Mouse (Mus musculus): Measurements from ENCODE around the gene Adat3. TPM values are rescaled to one million over a fixed set of nuclear protein-coding genes. Genes with fewer than 3 reads are reported as not detected.
A peak's percentile ranks its signal among the peaks of the same experiment; 100 is the strongest.

The Adat3 gene
- polyA plus RNA-seq, 1 experiment = 3.2 TPM

DNA sequence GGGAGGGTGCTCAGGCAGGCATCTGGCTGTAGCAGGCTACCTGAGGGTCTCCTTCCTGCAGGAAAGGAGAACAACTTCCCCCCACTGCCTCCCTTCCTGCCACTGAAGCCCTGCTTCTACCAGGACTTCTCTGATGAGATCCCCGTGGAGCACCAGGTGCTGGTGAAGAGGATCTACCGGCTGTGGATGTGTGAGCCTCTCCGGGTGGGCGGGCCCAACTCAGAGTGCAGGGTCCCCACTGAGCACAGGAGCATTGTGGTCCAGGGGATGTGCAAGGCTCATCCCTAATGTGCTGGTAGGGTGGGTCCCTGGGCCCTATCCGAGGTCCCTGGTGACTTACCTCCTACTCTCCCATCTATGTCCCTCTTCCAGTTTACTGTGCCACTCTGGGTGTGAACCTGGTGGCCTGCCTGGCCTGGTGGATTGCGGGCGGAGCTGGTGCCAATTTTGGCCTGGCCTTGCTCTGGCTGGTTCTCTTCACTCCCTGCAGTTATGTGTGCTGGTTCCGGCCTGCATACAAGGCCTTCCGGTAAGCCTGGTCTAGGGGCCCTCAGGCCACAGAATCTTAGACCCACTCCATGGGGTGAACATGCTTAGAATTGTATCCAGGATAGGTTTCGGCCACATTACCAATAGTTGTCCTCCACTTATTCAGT lies 6.7 kb downstream of the Adat3 start:
- peaks cover 9% of the 10 kb centered on the region; the same call in 1 of the 2 replicates for H3K4me1 ChIP-seq (ENCODE audit: control insufficient read depth, insufficient read depth, low read length)

DNA sequence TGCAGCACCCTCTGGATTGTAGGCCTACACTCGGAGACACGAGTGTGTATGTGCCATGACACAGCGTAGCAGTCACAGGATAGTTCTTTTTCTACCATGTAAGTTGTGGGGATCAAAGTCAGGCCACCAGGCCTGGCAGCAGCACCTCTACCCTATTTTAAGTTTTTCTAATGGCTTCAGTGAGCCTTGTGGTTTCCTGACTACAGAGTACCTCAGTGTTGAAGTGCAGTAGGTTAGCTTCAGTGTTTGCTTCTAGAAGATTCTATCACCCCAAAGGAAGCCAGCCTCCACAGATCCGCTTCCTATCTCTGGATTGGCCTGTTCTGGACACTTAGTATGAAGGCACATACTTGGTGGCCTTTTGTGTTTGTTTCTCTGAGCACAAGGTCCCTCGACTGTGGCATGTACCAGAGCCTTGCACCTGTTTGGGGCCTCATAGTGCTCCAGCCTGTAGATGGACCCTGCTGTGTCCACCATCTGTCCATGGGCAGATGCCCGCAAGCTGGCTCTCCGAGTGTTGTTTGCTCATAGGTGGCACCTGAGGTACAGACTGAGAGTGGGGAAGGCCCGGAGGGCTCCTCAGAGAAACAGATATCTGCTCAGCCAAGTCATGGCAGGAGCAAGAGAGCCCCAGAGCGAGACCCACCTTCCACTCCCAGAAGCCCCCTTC lies 7.6 kb downstream of the Adat3 start:
- no peak overlapping the region for H3K4me3 ChIP-seq (replicated peaks; ENCODE audit: control insufficient read depth, low read depth, low read length)
- WGBS = 67% methylated on average over 9 of the region's 9 CpGs
- H3K4me1 ChIP-seq (ENCODE audit: control insufficient read depth, insufficient read depth, low read length) = peaks cover 7% of the 10 kb centered on the region; the same call in 1 of the 2 replicates
- H3K27ac ChIP-seq (ENCODE audit: control insufficient read depth, insufficient read depth, low read depth, low read length, poor library complexity) = no peak overlapping the region
- no peak for TF ChIP-seq POLR2A (IDR thresholded peaks at IDR 0.05; ENCODE audit: borderline replicate concordance, control insufficient read depth, low read depth, low read length)
- no peak for TF ChIP-seq CTCF (IDR thresholded peaks at IDR 0.05; ENCODE audit: control insufficient read depth, insufficient read depth, low read length)

More for the DNA sequence above, 6.7 kb downstream of the Adat3 start:
- Histone ChIP-seq H3K4me3 (replicated peaks; ENCODE audit: control insufficient read depth, low read depth, low read length) (no peak overlapping the region), H3K27ac (ENCODE audit: control insufficient read depth, insufficient read depth, low read depth, low read length, poor library complexity) (no peak overlapping the region; the same call in 1 of the 2 replicates)
- TF ChIP-seq CTCF (IDR thresholded peaks at IDR 0.05; ENCODE audit: control insufficient read depth, insufficient read depth, low read length) = no peak
- TF ChIP-seq POLR2A (IDR thresholded peaks at IDR 0.05; ENCODE audit: borderline replicate concordance, control insufficient read depth, low read depth, low read length) = no peak
- 78% methylated on average over 10 of the region's 10 CpGs for WGBS

DNA sequence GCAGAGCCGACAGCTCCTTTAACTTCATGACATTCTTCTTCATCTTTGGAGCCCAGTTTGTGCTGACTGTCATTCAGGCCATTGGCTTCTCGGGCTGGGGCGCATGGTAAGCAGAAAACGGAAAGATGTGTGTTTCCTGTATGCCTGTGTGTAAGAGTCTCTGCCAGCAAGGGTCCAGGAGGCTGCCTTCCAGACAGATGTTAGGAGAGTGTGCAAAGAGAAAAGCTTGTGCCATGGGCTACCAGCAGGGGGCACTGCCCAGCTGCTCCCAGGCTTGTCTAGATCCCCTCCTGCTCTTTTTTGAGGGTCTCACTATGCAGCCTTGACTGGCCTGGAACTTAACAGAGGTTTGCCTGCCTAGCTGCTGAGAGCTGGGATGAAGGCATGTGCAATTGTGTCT lies 8.3 kb downstream of the Adat3 start:
- H3K27ac ChIP-seq (ENCODE audit: control insufficient read depth, insufficient read depth, low read depth, low read length, poor library complexity) = no peak overlapping the region
- WGBS = 24% methylated on average over 4 of the region's 4 CpGs
- TF ChIP-seq CTCF (IDR thresholded peaks at IDR 0.05; ENCODE audit: control insufficient read depth, insufficient read depth, low read length) = peak; percentile 84
- no peak for TF ChIP-seq POLR2A (IDR thresholded peaks at IDR 0.05; ENCODE audit: borderline replicate concordance, control insufficient read depth, low read depth, low read length)
- no peak overlapping the region for H3K4me3 ChIP-seq (replicated peaks; ENCODE audit: control insufficient read depth, low read depth, low read length)
- H3K4me1 ChIP-seq (ENCODE audit: control insufficient read depth, insufficient read depth, low read length) = peaks cover 7% of the 10 kb centered on the region; the same call in 1 of the 2 replicates

DNA sequence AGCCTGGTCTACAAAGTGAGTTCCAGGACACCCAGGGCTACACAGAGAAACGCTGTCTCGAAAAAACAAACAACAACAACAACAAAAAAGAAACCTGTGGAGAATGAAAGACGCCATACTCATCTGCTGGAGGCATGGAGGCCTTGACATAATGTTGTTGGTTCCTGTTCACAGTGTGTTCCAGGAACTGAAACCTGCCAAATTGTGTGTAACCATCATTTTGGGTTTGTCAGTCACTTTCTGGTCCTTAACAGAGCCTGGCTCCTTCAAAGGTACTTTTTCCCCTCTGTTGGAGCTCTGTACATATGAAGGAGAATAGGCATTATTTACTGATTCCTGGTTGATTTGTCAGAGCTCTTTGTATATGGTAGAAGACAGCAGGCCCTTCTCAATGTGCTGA lies 9.2 kb downstream of the Adat3 start:
- Histone ChIP-seq H3K4me1 (ENCODE audit: control insufficient read depth, insufficient read depth, low read length) (peaks cover 7% of the 10 kb centered on the region; the same call in 1 of the 2 replicates), H3K27ac (ENCODE audit: control insufficient read depth, insufficient read depth, low read depth, low read length, poor library complexity) (peak overlapping the region; percentile 16; the same call in 1 of the 2 replicates), H3K4me3 (replicated peaks; ENCODE audit: control insufficient read depth, low read depth, low read length) (no peak overlapping the region)
- 85% methylated on average over 3 of the region's 3 CpGs for WGBS
- TF ChIP-seq POLR2A (IDR thresholded peaks at IDR 0.05; ENCODE audit: borderline replicate concordance, control insufficient read depth, low read depth, low read length) (no peak), CTCF (IDR thresholded peaks at IDR 0.05; ENCODE audit: control insufficient read depth, insufficient read depth, low read length) (no peak)

DNA sequence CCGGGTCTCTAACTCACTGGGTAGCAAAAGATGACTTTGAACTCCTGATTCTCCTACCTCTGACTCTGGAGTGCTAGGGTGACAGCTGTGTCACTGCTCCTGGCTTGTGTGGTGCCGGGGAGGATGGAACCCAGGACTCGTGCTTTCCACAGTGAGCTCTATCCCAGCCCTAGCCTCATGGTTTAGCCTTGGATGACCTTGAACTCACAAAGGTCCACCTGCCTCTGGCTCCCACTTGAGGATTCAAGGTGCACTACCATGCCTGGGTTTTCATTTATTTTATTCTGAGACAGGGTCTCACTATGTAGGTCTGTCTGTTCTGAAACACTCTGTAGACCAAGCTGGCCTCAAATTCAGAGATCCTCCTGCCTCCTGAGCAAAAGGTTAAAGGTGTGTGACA lies 11.1 kb downstream of the Adat3 start:
- Histone ChIP-seq H3K4me1 (ENCODE audit: control insufficient read depth, insufficient read depth, low read length) (peaks cover 7% of the 10 kb centered on the region; the same call in 1 of the 2 replicates), H3K27ac (ENCODE audit: control insufficient read depth, insufficient read depth, low read depth, low read length, poor library complexity) (no peak overlapping the region), H3K4me3 (replicated peaks; ENCODE audit: control insufficient read depth, low read depth, low read length) (no peak overlapping the region)
- TF ChIP-seq POLR2A (IDR thresholded peaks at IDR 0.05; ENCODE audit: borderline replicate concordance, control insufficient read depth, low read depth, low read length) (no peak), CTCF (IDR thresholded peaks at IDR 0.05; ENCODE audit: control insufficient read depth, insufficient read depth, low read length) (no peak)
- 91% methylated on average over 3 of the region's 3 CpGs for WGBS

DNA sequence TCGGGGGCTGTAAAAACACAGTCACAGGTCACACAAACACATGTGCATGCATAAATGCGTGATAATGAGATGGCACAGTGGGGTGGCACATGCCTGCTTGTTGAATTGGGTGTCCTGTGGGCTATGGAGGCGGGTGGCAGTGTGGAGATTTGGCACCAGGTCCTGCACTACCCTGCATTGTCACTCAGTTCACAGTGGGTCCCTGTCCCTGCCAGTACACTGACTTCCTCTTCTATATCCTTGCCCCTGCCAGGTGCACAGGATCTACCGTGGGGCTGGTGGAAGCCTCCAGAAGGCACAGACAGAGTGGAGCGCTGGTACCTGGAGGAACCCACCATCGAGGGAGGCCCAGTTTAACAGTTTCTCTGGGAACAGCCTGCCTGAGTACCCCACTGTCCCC lies 11.7 kb downstream of the Adat3 start:
- WGBS = 57% methylated on average over 6 of the region's 6 CpGs
- H3K4me3 ChIP-seq (replicated peaks; ENCODE audit: control insufficient read depth, low read depth, low read length) = no peak overlapping the region
- peaks cover 7% of the 10 kb centered on the region; the same call in 1 of the 2 replicates for H3K4me1 ChIP-seq (ENCODE audit: control insufficient read depth, insufficient read depth, low read length)
- no peak for TF ChIP-seq CTCF (IDR thresholded peaks at IDR 0.05; ENCODE audit: control insufficient read depth, insufficient read depth, low read length)
- TF ChIP-seq POLR2A (IDR thresholded peaks at IDR 0.05; ENCODE audit: borderline replicate concordance, control insufficient read depth, low read depth, low read length) = no peak
- no peak overlapping the region for H3K27ac ChIP-seq (ENCODE audit: control insufficient read depth, insufficient read depth, low read depth, low read length, poor library complexity)

DNA sequence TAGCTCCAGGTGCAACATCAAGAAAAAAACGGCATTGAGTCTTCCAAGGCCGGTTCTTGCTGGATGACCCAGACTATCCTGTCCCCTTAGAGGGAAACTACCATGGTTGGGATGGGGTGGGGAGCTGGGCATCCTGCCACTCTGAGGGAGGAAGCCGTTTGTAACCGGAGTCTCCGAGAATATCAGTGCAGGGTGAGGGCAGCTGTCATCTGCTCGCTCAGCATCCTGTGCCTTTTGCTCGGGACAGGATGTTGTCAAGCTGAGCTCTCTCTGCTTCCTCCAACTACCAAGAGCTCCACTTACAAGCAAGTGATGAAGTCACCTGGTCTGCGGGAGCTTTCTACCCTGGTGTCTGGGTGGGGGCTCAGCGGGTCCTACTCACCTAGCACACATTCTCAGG lies 15.5 kb downstream of the Adat3 start:
- WGBS = 11% methylated on average over 9 of the region's 9 CpGs
- Histone ChIP-seq H3K4me3 (replicated peaks; ENCODE audit: control insufficient read depth, low read depth, low read length) (no peak overlapping the region), H3K4me1 (ENCODE audit: control insufficient read depth, insufficient read depth, low read length) (no peaks in the 10 kb centered on the region; the same call in 1 of the 2 replicates), H3K27ac (ENCODE audit: control insufficient read depth, insufficient read depth, low read depth, low read length, poor library complexity) (peak overlapping the region; percentile 42; the same call in 1 of the 2 replicates)
- TF ChIP-seq CTCF (IDR thresholded peaks at IDR 0.05; ENCODE audit: control insufficient read depth, insufficient read depth, low read length) = no peak
- no peak for TF ChIP-seq POLR2A (IDR thresholded peaks at IDR 0.05; ENCODE audit: borderline replicate concordance, control insufficient read depth, low read depth, low read length)

DNA sequence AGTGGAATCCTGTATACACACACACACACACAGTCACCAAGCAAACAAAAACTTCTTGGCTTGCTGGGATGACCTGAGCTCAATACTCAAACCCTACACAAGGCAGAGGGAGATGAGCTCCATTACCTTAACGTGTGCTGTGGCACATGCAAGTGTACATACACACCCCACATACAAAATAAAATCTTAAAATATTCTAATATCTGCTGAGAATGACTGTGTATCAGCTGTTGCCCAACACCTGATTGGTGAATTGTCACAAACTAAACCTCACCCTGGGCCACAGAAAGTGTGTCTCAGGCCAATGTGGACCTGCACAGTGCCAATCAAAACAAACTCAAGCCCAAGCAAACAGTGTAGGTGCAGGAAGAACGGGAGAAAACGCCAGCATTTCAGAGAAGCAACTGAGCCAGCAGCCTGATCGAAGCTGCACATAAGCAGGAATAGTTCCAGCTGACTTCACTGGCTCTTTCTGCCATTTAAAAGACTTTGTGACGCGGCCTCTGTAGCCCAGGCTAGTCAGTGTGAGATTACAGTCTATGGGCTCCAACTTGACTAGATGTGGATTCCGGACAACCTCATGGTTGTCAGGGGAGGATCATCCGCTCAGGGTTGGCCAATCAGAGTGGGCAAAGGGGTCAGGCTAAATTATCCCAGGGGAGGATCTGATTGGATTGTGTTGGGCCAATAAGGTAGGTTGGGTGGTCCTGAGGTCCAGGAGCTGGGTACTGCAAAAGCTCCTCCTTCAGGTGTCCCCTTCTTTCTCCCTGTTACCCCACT lies 17.0 kb downstream of the Adat3 start:
- TF ChIP-seq POLR2A (IDR thresholded peaks at IDR 0.05; ENCODE audit: borderline replicate concordance, control insufficient read depth, low read depth, low read length) = no peak
- TF ChIP-seq CTCF (IDR thresholded peaks at IDR 0.05; ENCODE audit: control insufficient read depth, insufficient read depth, low read length) = no peak

More for the DNA sequence above, 17.0 kb downstream of the Adat3 start:
- H3K4me1 ChIP-seq (ENCODE audit: control insufficient read depth, insufficient read depth, low read length) = peaks cover 4% of the 10 kb centered on the region
- H3K27ac ChIP-seq (ENCODE audit: control insufficient read depth, insufficient read depth, low read depth, low read length, poor library complexity) = no peak overlapping the region
- H3K4me3 ChIP-seq (replicated peaks; ENCODE audit: control insufficient read depth, low read depth, low read length) = no peak overlapping the region
- 86% methylated on average over 8 of the region's 8 CpGs for WGBS

Data from bone marrow, adult 2 months (tissue).